Mouse (Mus musculus) MEL (cell line): Measurements from ENCODE around the gene Gpsm3.

Experiments
- BHLHE40 ChIP-seq: IDR thresholded peaks from 2 replicates; pipeline ENCODE4 v1.6.1; 2012; ENCODE audit warnings: low read depth, mild to moderate bottlenecking, inconsistent platforms, low read length, improper control_type of control experiment, borderline replicate concordance
- CTCF ChIP-seq, 3 experiments: IDR thresholded peaks in 2 of 3; conservative IDR thresholded peaks in 1 of 3; 2 replicates each; pipeline ENCODE4 v1.5.1; 2011 to 2012; ENCODE audit warnings: low read length in 3 of 3, low read depth in 2 of 3, mild to moderate bottlenecking in 2 of 3, improper control_type of control experiment in 1 of 3, inconsistent platforms in 1 of 3, mixed read lengths in 1 of 3, moderate library complexity in 1 of 3; ENCODE audit not compliant: control insufficient read depth in 1 of 3, insufficient read depth in 1 of 3, poor library complexity in 1 of 3, severe bottlenecking in 1 of 3
- EP300 ChIP-seq, 2 experiments: IDR thresholded peaks; 2 replicates each; pipeline ENCODE4 v1.6.1; 2011; ENCODE audit warnings: improper control_type of control experiment in 2 of 2, low read length in 2 of 2, low read depth in 1 of 2, mild to moderate bottlenecking in 1 of 2
- GABPA ChIP-seq: IDR thresholded peaks from 2 replicates; pipeline ENCODE4 v1.6.1; 2012; ENCODE audit warnings: low read depth, mild to moderate bottlenecking, inconsistent platforms, low read length, improper control_type of control experiment, moderate library complexity
- GATA1 ChIP-seq: IDR thresholded peaks from 2 replicates; pipeline ENCODE4 v1.6.1; 2011; ENCODE audit warnings: low read depth, low read length, improper control_type of control experiment
- KAT2A ChIP-seq: conservative IDR thresholded peaks from 2 replicates; pipeline ENCODE4 v1.6.1; 2012; ENCODE audit warnings: low read depth, low read length, improper control_type of control experiment, inconsistent platforms
- POLR2A ChIP-seq, 2 experiments: IDR thresholded peaks; 2 replicates each; pipeline ENCODE4 v1.6.1; 2011 to 2012; ENCODE audit warnings: low read length in 2 of 2, mild to moderate bottlenecking in 2 of 2, control low read depth in 1 of 2, improper control_type of control experiment in 1 of 2, low read depth in 1 of 2, moderate library complexity in 1 of 2; ENCODE audit not compliant: control insufficient read depth in 1 of 2, insufficient read depth in 1 of 2, poor library complexity in 1 of 2
- POLR2AphosphoS5 ChIP-seq: IDR thresholded peaks from 2 replicates; pipeline ENCODE4 v1.6.1; 2012; ENCODE audit warnings: low read depth, borderline replicate concordance, mild to moderate bottlenecking, inconsistent platforms, low read length, moderate library complexity, mixed read lengths
- TCF12 ChIP-seq: IDR thresholded peaks from 2 replicates; pipeline ENCODE4 v1.6.1; 2014; ENCODE audit warnings: low read depth, mild to moderate bottlenecking, inconsistent platforms, low read length, improper control_type of control experiment, moderate library complexity
- USF2 ChIP-seq, 2 experiments: IDR thresholded peaks; 2 replicates each; pipeline ENCODE4 v1.6.1; 2011 to 2012; ENCODE audit warnings: improper control_type of control experiment in 2 of 2, low read length in 2 of 2, borderline replicate concordance in 1 of 2, inconsistent platforms in 1 of 2, low read depth in 1 of 2, mild to moderate bottlenecking in 1 of 2; ENCODE audit not compliant: insufficient read depth in 1 of 2
- ZC3H11A ChIP-seq: IDR thresholded peaks from 2 replicates; pipeline ENCODE4 v1.6.1; 2012; ENCODE audit warnings: low read depth, mild to moderate bottlenecking, inconsistent platforms, low read length, improper control_type of control experiment

GRCm38 (mm10) chr17:34555483-34555882 lies 34.1 kb upstream of the Gpsm3 start:
- TF ChIP-seq EP300 (IDR thresholded peaks at IDR 0.05; ENCODE audit: low read depth in 1 of 2, low read length in 2 of 2), result no peak
- TF ChIP-seq CTCF (IDR thresholded peaks at IDR 0.05 in 2 of 3, conservative IDR thresholded peaks at IDR 0.05 in 1 of 3; ENCODE audit: control insufficient read depth in 1 of 3, insufficient read depth in 1 of 3, low read depth in 2 of 3, low read length in 3 of 3, poor library complexity in 1 of 3, severe bottlenecking in 1 of 3), result peak; percentile 88 to 91 (median 89)
- TF ChIP-seq POLR2A (IDR thresholded peaks at IDR 0.05; ENCODE audit: control insufficient read depth in 1 of 2, insufficient read depth in 1 of 2, low read depth in 1 of 2, low read length in 2 of 2, poor library complexity in 1 of 2), result no peak
- TF ChIP-seq BHLHE40, result no peak
- TF ChIP-seq POLR2AphosphoS5, result no peak
- TF ChIP-seq KAT2A, result no peak
- TF ChIP-seq GABPA, result no peak
- TF ChIP-seq TCF12, result no peak
- TF ChIP-seq USF2 (IDR thresholded peaks at IDR 0.05; ENCODE audit: borderline replicate concordance in 1 of 2, insufficient read depth in 1 of 2, low read depth in 1 of 2, low read length in 2 of 2), result no peak
- TF ChIP-seq ZC3H11A, result peak; percentile 60
- no peak for TF ChIP-seq GATA1
